Mouse (Mus musculus) CH12.LX (cell line): Measurements from ENCODE around the gene Plk1. TPM values are rescaled to one million over a fixed set of nuclear protein-coding genes. Genes with fewer than 3 reads are reported as not detected.

Experiments used
- DNase-seq: peaks from one replicate; pipeline ENCODE4 v3.0.0-alpha.2; 2013; ENCODE audit errors: extremely low read depth
- H3K27ac ChIP-seq: 2 replicates; pipeline ENCODE4 v1.5.1; 2012; ENCODE audit warnings: low read depth, mild to moderate bottlenecking, control low read depth, moderate library complexity; ENCODE audit not compliant: insufficient read depth
- H3K27me3 ChIP-seq: replicated peaks from 2 replicates; pipeline ENCODE3; 2012; ENCODE audit warnings: inconsistent platforms
- H3K36me3 ChIP-seq, 2 experiments: replicated peaks in 1 of 2; 2 replicates each; pipeline versions ENCODE3 to v1.6.1; 2012; ENCODE audit warnings: inconsistent platforms in 1 of 2, low read length in 1 of 2, mild to moderate bottlenecking in 1 of 2, mixed read lengths in 1 of 2, moderate library complexity in 1 of 2; ENCODE audit not compliant: control insufficient read depth in 1 of 2, insufficient read depth in 1 of 2
- H3K4me1 ChIP-seq, 2 experiments: 2 replicates each; pipeline ENCODE4 v1.6.1; 2012; ENCODE audit warnings: inconsistent platforms in 1 of 2, moderate library complexity in 1 of 2; ENCODE audit not compliant: insufficient read depth in 2 of 2, control insufficient read depth in 1 of 2
- H3K4me2 ChIP-seq: 2 replicates; pipeline ENCODE4 v1.6.1; 2012; ENCODE audit warnings: low read depth, mild to moderate bottlenecking, control low read depth; ENCODE audit not compliant: poor library complexity, insufficient read depth, severe bottlenecking
- H3K4me3 ChIP-seq, 3 experiments: fragments of 150-350 bp in 1 of 3; sonication (generic) in 1 of 3; replicated peaks in 1 of 3; 2 replicates each; pipeline versions ENCODE3 to v1.5.1; 2011 to 2012; ENCODE audit warnings: low read depth in 2 of 3, low read length in 2 of 3, mild to moderate bottlenecking in 2 of 3, moderate library complexity in 2 of 3, control low read depth in 1 of 3, improper control_type of control experiment in 1 of 3, inconsistent platforms in 1 of 3, mixed read lengths in 1 of 3; ENCODE audit not compliant: poor library complexity in 1 of 3
- H3K79me2 ChIP-seq: replicated peaks from 2 replicates; pipeline ENCODE4 v1.6.1; 2012; ENCODE audit warnings: mild to moderate bottlenecking, moderate library complexity; ENCODE audit not compliant: control insufficient read depth, poor library complexity, insufficient read depth, severe bottlenecking; ENCODE audit errors: extremely low read depth
- H3K9ac ChIP-seq: 2 replicates; pipeline ENCODE4 v1.6.1; 2012; ENCODE audit warnings: low read depth, mild to moderate bottlenecking, control low read depth, moderate library complexity; ENCODE audit not compliant: insufficient read depth
- H3K9me3 ChIP-seq: replicated peaks from 2 replicates; pipeline ENCODE3; 2012; ENCODE audit warnings: low read length, inconsistent platforms, mixed read lengths
- CHD2 ChIP-seq: IDR thresholded peaks from 2 replicates; pipeline ENCODE4 v1.6.1; 2011; ENCODE audit warnings: low read length, improper control_type of control experiment
- ELF1 ChIP-seq: IDR thresholded peaks from 2 replicates; pipeline ENCODE4 v1.6.1; 2014; ENCODE audit warnings: low read depth, mild to moderate bottlenecking, inconsistent platforms, low read length, improper control_type of control experiment
- ETS1 ChIP-seq: conservative IDR thresholded peaks from 2 replicates; pipeline ENCODE4 v1.6.1; 2012; ENCODE audit warnings: low read depth, mild to moderate bottlenecking, inconsistent platforms, low read length, improper control_type of control experiment, moderate library complexity
- HCFC1 ChIP-seq: IDR thresholded peaks from 2 replicates; pipeline ENCODE4 v1.6.1; 2012; ENCODE audit warnings: low read depth, mild to moderate bottlenecking, inconsistent platforms, low read length, improper control_type of control experiment
- IRF4 ChIP-seq: IDR thresholded peaks from 2 replicates; pipeline ENCODE4 v1.6.1; 2014; ENCODE audit warnings: low read depth, mild to moderate bottlenecking, inconsistent platforms, low read length, improper control_type of control experiment
- JUN ChIP-seq: IDR thresholded peaks from 2 replicates; pipeline ENCODE4 v1.6.1; 2011; ENCODE audit warnings: low read depth, mild to moderate bottlenecking, low read length, improper control_type of control experiment, moderate library complexity; ENCODE audit not compliant: insufficient read depth
- KAT2A ChIP-seq: IDR thresholded peaks from 2 replicates; pipeline ENCODE4 v1.6.1; 2012; ENCODE audit warnings: low read length, improper control_type of control experiment, inconsistent platforms; ENCODE audit not compliant: insufficient replicate concordance
- MAZ ChIP-seq: IDR thresholded peaks from 2 replicates; pipeline ENCODE4 v1.6.1; 2012; ENCODE audit warnings: low read depth, mild to moderate bottlenecking, inconsistent platforms, low read length, improper control_type of control experiment, moderate library complexity
- MEF2A ChIP-seq: IDR thresholded peaks from 2 replicates; pipeline ENCODE4 v1.6.1; 2014; ENCODE audit warnings: low read depth, mild to moderate bottlenecking, inconsistent platforms, low read length, improper control_type of control experiment, borderline replicate concordance
- MXI1 ChIP-seq: IDR thresholded peaks from 2 replicates; pipeline ENCODE4 v1.6.1; 2011; ENCODE audit warnings: mild to moderate bottlenecking, low read depth, low read length, improper control_type of control experiment
- NELFE ChIP-seq: IDR thresholded peaks from 2 replicates; pipeline ENCODE4 v1.6.1; 2011; ENCODE audit warnings: low read depth, low read length, improper control_type of control experiment
- NRF1 ChIP-seq: IDR thresholded peaks from 2 replicates; pipeline ENCODE4 v1.6.1; 2014; ENCODE audit warnings: low read depth, mild to moderate bottlenecking, inconsistent platforms, low read length, improper control_type of control experiment, moderate library complexity
- PAX5 ChIP-seq: IDR thresholded peaks from 2 replicates; pipeline ENCODE4 v1.6.1; 2012; ENCODE audit warnings: low read length, inconsistent platforms, mixed read lengths
- POLR2AphosphoS2 ChIP-seq: IDR thresholded peaks from 2 replicates; pipeline ENCODE4 v1.6.1; 2011; ENCODE audit warnings: low read depth, low read length, improper control_type of control experiment
- RAD21 ChIP-seq: IDR thresholded peaks from 2 replicates; pipeline ENCODE4 v1.6.1; 2011; ENCODE audit warnings: low read depth, mild to moderate bottlenecking, low read length, improper control_type of control experiment, moderate library complexity
- SMC3 ChIP-seq: IDR thresholded peaks from 2 replicates; pipeline ENCODE4 v1.6.1; 2011; ENCODE audit warnings: low read depth, low read length, improper control_type of control experiment
- UBTF ChIP-seq: IDR thresholded peaks from 2 replicates; pipeline ENCODE4 v1.6.1; 2012; ENCODE audit warnings: low read depth, mild to moderate bottlenecking, inconsistent platforms, low read length, improper control_type of control experiment, moderate library complexity
- USF1 ChIP-seq: IDR thresholded peaks from 2 replicates; pipeline ENCODE4 v1.6.1; 2014; ENCODE audit warnings: low read depth, mild to moderate bottlenecking, inconsistent platforms, low read length, improper control_type of control experiment
- USF2 ChIP-seq: conservative IDR thresholded peaks from 2 replicates; pipeline ENCODE4 v1.6.1; 2011; ENCODE audit warnings: low read depth, low read length, improper control_type of control experiment
- dilution Hi-C: fragments of 300-500 bp; cut with MboI; formaldehyde crosslinking; loops from 2 replicates; pipeline ENCODE4 v1.14.3; 2020; ENCODE audit warnings: low sequenced_read_pairs; ENCODE audit not compliant: extremely low pct_unique_long_range_greater_than_20kb, extremely low pct_ligation_motif_present
- in situ Hi-C: fragments of 300-500 bp; cut with MboI; formaldehyde crosslinking; loops from 3 replicates; pipeline ENCODE4 v1.14.3; 2019; ENCODE audit warnings: low sequenced_read_pairs, low pct_ligation_motif_present, low pct_unique_long_range_greater_than_20kb, mixed read lengths
- polyA plus RNA-seq: library from polyadenylated mRNA; unstranded; fragments of >175 nt; gene quantifications from 2 replicates; pipeline ENCODE4 v1.2.1, GENCODE M21; 2012; ENCODE audit warnings: low read depth; ENCODE audit not compliant: insufficient read length
- total RNA-seq, 2 experiments: library from RNA; depleted of rRNA; stranded (reverse); fragments of 300-350 nt in 1 of 2; fragments of >200 nt in 1 of 2; gene quantifications; 2 replicates each; pipeline ENCODE4 v1.2.3; 2012 to 2014

Plk1 gene
- total and polyA plus RNA-seq, 3 experiments = 30.4 to 144 (median 44.4) TPM

DNA sequence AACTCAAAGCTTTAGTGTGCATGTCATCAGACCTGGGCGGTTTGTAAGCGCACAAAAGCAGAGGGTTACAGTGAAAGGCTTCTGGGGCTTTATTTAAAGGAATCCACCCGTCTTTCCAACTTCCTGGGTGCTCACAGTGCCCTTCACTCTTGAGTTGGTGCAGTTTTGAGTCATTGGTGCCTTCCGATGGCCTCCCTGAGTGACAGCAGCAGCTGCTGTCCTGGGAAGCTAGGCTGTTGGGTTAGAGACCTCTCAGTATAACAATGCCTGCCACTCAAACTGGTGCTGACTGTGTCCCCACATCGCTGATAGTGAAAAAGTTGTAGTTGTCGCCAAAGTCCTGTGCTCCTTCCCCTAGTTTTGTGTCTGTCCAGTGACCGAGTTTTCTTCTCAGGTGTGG, 8.0 kb downstream of the Plk1 start:
- in situ Hi-C loops (no loop called here), dilution Hi-C loops (no loop called here)
- no peak overlapping the region for H3K9ac ChIP-seq
- TF ChIP-seq JUN (no peak), SMC3 (no peak), USF1 (no peak)
- H3K4me1 ChIP-seq = peaks cover 0 to 25% of the 10 kb centered on the region in 2 experiments; a peak in 1 of 4 replicates
- no peaks in the 10 kb centered on the region for H3K79me2 ChIP-seq
- no peak overlapping the region for H3K27ac ChIP-seq
- no peak for DNase-seq
- no peaks in the 10 kb centered on the region for H3K27me3 ChIP-seq
- no peak overlapping the region for H3K4me3 ChIP-seq
- peaks cover 67 to 86% of the 10 kb centered on the region in 2 experiments for H3K36me3 ChIP-seq
- no peak overlapping the region for H3K4me2 ChIP-seq
- H3K9me3 ChIP-seq = no peaks in the 10 kb centered on the region

DNA sequence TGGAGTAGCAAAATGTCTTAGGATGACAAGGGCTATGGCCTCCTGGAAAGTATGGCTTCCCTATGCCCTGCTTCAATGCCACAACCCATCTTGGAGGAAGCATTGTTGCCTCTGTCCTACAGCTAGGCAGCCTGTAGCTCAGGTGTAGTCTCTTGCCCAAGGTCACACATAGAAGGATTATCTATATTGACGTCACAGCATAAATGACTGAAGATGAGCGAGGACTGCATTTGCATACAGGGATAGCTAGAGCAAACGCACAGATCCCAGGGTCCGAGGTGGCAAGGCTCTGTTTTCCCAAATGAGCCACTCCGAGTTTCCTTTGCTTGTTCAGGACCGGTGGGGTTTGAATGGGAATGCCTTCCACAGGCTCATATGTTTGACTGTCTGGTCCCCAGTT, 11.5 kb downstream of the Plk1 start:
- dilution Hi-C loops = no loop called here
- H3K4me3 ChIP-seq = no peak overlapping the region
- peak; percentile 91 for TF ChIP-seq POLR2AphosphoS2
- TF ChIP-seq ELF1 = no peak
- H3K9me3 ChIP-seq = no peaks in the 10 kb centered on the region
- H3K9ac ChIP-seq = no peak overlapping the region
- no peaks in the 10 kb centered on the region for H3K79me2 ChIP-seq
- H3K27me3 ChIP-seq = no peaks in the 10 kb centered on the region
- H3K4me2 ChIP-seq = no peak overlapping the region
- no peak overlapping the region for H3K27ac ChIP-seq
- in situ Hi-C loops = no loop called here
- H3K36me3 ChIP-seq = peaks cover 44 to 54% of the 10 kb centered on the region in 2 experiments
- DNase-seq = no peak
- peaks cover under 1 to 2% of the 10 kb centered on the region in 2 experiments; a peak in 2 of 4 replicates for H3K4me1 ChIP-seq

DNA sequence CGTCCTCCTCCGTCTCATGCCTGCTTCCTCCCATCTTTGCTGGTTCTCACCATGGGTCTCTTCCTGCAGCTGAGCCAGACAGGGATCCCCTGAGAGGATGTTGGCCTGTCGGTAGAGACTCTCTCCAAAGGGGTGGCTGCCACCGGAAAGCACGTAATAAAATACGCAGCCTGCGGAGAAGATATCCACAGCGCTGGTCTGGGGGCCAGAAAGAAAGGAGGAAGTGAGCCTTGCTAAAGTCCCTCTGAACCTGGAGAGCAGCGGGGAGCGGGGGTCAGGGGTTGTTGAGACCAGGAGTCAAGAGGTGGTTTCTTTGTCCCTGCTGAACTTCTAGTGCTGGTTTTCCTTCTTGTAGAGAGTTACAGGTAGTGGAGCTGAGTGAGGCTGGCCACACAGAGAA, 12.4 kb downstream of the Plk1 start:
- in situ Hi-C loops = no loop called here
- peaks cover 2% of the 10 kb centered on the region in 2 experiments; a peak in 2 of 4 replicates for H3K4me1 ChIP-seq
- H3K4me3 ChIP-seq = no peak overlapping the region
- H3K27ac ChIP-seq = no peak overlapping the region
- peaks cover 5% of the 10 kb centered on the region for H3K27me3 ChIP-seq
- H3K36me3 ChIP-seq = peaks cover 37 to 45% of the 10 kb centered on the region in 2 experiments
- H3K9me3 ChIP-seq = no peaks in the 10 kb centered on the region
- H3K4me2 ChIP-seq = no peak overlapping the region
- no peak for DNase-seq
- no peak for TF ChIP-seq RAD21
- TF ChIP-seq CHD2 = no peak
- TF ChIP-seq SMC3 = no peak
- TF ChIP-seq NRF1 = no peak
- TF ChIP-seq HCFC1 = no peak
- TF ChIP-seq MAZ = no peak
- TF ChIP-seq IRF4 = no peak
- TF ChIP-seq PAX5 = no peak
- TF ChIP-seq MEF2A = no peak
- no peak for TF ChIP-seq MXI1
- no peak for TF ChIP-seq USF2
- no peak for TF ChIP-seq UBTF
- no peak for TF ChIP-seq POLR2AphosphoS2
- TF ChIP-seq ETS1 = no peak
- TF ChIP-seq KAT2A = no peak
- TF ChIP-seq NELFE = no peak
- no peak overlapping the region for H3K9ac ChIP-seq
- H3K79me2 ChIP-seq = no peaks in the 10 kb centered on the region
- dilution Hi-C loops = no loop called here
